Mouse (Mus musculus) brain, embryonic 14.5 days (tissue): ENCODE measurements around the gene Eps15l1.

ENCODE experiments used
- CTCF ChIP-seq: fragments of 200-500 bp; IDR thresholded peaks from 2 replicates; pipeline ENCODE4 v1.5.1; 2012; ENCODE audit warnings: inconsistent platforms, mild to moderate bottlenecking, moderate library complexity, borderline replicate concordance; ENCODE audit not compliant: insufficient read depth, insufficient read length; ENCODE audit errors: extremely low read depth
- POLR2A ChIP-seq: fragments of 200-500 bp; IDR thresholded peaks from 2 replicates; pipeline ENCODE4 v1.6.1; 2012; ENCODE audit warnings: mild to moderate bottlenecking, inconsistent platforms, borderline replicate concordance; ENCODE audit not compliant: poor library complexity, insufficient read depth, insufficient read length, severe bottlenecking; ENCODE audit errors: extremely low read depth

DNA sequence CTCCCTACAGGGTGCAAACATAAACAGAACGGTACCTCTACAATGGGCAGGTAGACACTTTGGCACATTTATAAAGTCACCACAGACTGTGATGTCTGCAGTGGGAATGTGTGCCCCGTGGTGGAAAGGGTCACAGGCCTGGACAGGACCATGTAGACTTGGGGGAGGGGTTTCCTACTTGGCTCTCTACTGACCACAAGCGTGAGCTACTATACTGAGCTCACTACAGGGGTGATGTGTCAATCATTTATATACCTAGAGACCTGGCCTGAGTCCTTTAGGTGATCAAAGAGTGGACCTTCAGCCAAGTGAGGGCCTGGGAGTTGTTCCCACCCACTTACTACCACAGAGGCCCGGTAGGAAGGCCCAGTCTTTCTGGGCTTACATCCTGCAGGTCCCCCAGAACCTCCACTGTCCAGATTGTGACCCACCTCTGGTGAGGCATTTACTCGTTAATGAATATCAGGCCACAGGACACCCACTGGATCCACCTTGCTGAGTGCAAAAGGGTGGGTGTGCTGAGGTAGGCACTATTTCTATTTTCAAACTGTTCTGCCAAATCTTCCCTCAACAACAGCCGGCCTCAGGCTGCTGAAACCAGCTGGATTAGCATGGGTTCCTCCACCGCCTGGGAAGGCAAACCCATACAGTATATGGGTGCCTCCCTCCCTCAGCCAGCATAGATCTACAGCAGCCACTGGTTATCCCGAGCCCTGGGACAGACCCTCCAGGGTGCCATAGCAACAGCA is 68.1 kb downstream of the Eps15l1 start:
- TF ChIP-seq POLR2A: no peak
- no peak for TF ChIP-seq CTCF
